Mouse (Mus musculus): ENCODE measurements around the gene Hoxd10.
A peak's percentile ranks its signal among the peaks of the same experiment; 100 is the strongest.

The Hoxd10 gene

DNA sequence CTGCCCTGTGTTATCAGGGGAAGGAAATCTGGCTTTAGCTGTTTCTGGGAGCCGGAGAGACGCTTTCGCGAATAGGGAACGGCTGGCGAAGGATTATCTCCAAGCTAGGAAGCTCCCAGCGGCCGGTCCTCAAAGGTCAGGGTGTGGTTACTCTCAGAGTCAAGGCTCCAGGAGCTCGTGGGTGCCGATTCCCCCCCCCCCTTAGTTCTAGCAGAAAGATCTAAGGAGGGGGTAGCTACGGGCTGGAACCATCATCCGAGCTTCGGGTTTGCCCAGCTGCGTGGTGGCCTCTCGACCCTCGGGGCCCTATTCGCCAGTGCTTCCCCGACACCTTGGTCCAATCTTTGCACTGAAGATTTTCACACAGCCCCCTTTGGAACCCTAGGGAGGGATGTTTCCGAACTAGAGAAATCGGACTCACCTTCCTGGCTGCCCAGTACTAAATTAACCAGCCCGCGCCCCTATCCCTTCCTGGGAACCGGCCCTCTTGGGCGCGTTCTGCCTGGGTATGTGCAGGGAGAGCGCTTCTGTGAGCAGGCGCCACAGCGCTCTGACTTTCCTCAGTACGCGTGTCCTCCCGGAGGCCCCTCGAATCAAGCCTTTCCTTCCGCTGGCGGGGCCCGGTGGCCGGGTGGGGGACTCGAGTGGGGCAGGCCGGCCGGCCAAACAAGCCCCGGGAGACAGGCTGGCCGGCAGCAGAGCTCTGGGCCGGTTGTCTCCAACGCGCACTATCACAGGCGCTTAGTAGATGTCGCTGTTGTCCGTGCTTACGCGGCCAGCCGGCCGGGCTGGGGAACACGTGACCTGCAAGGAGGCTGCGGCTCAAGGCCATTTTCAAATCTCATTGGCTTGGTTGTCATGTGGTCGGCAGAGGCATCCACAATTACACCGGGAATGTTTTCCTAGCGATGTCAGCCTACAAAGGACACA is at the start of gene Hoxd10:
Gene Hoxd10, plus strand, starts transcription at position 903 of the 930 bp plus-strand sequence.
- no peak for DNase-seq (ENCODE audit: low read depth, low spot score)

DNA sequence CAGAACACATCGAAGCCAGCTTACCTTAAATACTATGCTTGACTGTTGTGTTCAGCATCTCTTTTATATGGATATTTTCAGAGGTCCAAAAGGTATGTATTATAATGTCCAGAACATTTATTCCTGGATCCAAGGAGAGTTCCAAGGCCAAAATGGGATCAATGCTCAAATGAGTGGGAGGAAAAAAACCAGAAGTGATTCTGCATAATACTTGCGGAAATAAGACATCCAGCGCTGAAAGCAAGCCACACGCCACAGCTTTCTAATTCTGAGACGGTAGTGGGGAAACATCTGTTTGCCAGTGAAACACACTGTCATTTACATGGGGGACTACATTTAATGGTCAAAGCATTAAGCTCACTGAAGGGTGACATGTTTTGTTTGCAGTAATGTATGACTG is 49.3 kb upstream of the Hoxd10 start:
- peak; percentile 68 for DNase-seq (ENCODE audit: low read depth, low spot score)

DNA sequence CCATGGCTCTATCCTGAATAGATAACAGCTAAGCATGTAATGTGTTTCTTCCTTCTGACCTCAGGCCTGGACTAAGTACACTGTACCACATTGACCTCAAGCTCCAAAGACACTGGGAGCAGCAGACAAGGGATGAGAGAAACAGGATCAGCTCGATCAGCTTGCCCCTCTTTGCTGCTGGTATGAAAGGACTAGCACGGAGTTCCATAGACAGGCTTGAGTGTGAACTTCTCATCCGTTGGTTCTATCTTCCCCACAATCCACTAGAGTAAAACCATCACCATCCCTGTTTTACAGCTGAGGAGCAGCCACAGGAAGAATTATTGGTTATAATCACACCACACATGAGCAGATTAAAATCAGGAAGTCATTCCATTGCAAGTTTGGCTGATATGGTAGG is 46.1 kb upstream of the Hoxd10 start:
- DNase-seq (ENCODE audit: low read depth, low spot score), result no peak

DNA sequence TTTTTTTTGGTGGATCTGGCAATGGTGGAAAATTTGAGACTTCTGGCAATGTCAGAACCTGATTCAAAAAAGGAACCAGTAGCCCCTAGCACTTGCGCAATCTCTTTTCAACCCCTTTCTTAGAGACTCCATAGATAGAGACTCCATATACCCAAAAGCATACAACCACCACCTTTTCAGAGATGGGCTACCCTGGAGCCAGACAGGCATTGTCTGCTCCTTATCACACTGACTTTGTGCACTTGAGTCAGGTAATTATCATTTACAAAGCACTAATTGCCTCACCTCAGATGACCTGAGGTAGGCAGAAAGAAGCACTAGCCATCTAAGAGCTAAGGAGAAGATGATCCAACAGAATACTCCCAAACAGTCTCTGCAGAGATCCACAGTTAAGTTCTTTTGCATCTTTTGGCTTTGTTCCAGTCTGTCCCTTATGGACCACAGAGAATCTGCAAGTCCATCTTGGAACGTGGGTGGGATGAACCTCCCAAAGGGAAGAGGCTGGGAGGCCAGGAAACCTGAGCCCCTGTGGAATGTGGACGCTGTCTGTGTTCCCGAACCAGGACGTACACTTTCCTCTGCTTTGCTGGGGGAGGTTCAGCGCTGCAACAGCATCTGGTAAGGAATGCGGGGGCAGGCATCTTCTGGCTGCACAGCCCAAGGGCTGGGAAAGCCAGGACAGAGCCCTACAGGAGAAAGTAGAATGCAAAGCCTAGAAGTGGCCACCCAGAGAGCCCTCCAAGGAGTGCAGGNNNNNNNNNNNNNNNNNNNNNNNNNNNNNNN is 44.5 kb upstream of the Hoxd10 start:
- no peak for DNase-seq (ENCODE audit: low read depth, low spot score)

DNA sequence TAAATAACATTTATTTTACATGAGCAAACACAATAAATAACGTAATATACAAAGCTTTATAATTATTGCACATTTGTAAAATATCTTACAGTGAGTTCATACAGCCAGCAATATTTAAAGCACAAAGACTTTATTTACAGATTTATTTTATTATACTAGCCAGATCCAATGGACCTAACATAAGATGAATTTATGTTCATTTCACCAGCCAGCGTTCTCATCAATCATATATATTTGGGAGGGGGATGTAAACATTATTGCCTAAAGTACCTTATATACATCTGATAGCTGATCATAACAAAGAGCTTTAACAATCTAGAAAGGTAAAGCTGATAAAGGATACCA is 38.8 kb upstream of the Hoxd10 start:
- no peak for DNase-seq (ENCODE audit: low read depth, low spot score)

DNA sequence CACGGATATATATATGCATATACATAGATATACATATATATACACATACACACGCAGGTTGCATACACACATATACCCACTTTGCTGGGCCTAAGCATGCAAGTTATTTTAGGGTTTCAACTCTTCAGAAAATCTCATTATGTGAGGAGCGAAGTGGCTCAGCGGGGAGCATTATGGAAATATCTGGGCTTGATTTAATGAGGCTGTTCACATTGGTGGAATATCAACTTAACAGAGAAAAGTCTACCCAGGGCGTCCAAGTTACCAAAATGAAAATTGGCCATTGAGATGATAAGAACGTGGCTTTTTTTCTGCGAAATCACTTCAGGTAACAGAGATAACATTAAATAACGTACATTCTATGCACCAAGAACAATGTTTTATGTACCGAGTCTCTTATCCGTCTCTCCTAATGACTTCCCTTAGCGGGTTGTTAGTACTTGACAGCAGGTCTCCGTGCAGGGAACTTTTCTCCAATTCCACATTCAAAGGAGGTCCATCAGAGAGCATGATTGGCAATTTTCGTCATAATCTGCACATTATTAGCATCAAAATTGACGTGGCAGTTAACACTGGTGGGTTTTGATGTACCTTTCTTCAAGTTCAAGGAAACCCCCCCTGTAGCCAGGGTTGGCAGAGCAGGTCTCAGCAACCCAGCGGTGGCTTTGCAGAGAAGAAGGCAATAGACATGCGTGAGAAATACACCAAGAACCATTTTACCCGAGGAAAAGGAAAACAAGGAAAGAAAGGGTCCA is 37.8 kb upstream of the Hoxd10 start:
- DNase-seq (ENCODE audit: low read depth, low spot score), result no peak

DNA sequence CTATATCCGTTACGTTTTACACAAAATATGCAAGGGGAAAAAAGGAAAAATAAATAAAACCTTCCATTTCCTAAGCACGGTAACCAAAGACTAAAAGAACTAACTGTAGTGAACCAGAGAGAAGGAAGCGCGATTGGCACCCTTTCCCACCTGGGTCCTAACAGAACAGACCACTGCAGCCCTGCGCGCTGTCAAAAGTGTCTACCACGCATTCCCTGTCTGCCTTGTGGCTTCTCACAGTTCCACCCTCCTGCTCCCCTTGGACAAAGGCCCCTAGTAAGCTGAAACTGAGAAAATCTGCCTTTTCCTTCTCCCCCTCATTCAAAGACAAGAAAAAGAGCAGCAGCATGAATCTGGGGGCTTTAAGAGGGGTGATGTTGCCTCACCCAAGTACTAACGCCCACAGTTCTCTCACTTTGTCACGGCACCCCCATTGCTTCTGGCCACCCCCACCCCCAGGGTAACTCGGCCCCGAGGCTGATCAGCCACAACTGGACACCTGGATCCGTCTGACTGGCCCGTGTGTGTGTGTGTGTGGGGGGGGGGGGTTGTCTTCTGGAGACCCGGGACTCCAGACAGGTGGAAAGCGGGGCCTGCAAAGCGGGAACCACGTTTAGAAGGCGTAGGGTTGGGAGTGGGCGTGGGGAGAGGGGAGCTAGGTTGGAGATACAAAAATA is 36.8 kb upstream of the Hoxd10 start:
- DNase-seq (ENCODE audit: low read depth, low spot score), result no peak

DNA sequence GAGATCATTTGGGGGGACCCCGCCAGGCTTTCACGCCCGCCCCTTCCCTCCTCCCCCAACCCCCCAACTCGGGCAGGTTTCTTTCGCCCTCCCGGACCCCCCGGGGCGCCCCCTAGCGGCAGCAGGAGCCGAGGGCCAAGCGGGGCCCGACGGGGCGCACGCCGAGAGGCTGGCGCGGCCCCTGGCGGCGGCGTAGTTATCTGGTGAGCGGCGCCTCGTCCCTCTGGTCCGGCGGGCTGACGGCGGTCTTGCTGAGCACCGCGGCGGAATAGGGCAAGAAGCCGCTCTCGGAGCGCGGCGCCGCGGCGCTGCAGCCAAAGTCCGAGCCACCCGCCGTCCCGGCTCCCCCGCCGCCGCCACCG is 36.3 kb upstream of the Hoxd10 start:
- no peak for DNase-seq (ENCODE audit: low read depth, low spot score)

DNA sequence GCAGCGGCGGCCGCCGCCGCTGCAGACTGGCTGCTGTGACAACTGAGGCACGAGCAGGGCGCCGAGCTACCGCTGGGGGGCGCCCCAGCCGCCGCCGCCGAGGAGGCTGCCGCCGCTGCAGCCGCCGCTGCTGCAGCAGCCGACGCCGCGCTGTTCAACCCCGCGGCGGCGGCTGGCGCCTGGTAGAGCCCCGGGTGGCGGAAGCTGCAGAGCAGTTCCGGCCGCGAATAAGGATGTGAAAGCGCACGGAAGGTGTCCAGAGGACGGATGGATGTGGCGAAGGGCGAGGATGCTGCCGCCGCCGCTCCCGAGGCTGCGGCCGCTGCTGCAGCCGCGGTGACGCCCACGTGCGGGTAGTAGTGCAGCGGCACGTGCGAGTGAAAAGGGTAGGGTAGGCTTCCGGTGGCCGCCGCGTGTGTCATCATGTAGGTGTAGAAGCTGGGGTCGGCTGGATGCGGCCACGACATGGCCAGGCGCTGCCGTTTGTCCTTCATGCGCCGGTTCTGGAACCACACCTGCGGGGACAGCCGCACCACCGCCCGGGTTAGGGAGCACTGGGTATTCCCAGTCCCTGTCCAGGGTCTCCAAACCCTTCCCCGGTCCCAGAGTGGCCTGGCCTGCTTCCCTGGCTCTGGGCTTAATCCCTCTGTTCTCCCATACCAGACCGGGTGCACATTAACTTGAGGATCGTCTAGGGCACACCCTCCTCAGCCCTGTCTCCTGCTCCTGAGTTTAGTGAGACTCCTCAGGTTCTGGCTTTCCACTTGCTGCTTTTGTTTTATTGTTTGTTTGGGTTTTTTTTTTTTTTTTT is 35.7 kb upstream of the Hoxd10 start:
- no peak for DNase-seq (ENCODE audit: low read depth, low spot score)

DNA sequence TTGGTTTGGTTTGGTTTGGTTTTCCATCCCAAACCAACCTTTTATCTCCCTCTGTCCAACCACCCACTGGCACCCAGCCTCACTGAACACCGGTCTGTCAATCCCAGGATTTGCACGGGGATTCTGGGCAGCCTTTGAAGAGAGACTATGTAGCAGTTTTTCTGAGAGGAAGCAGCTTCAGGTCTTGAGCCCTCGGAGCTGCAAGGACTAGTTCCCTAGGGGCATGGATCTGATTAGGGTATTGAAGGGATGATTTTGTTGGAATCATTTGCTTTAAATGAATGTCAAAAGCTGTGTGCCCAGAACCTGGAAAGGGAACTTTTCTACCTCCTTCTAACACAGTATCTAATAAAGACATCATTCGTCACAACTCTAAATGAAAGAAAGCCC is 35.1 kb upstream of the Hoxd10 start:
- DNase-seq (ENCODE audit: low read depth, low spot score), result no peak

DNA sequence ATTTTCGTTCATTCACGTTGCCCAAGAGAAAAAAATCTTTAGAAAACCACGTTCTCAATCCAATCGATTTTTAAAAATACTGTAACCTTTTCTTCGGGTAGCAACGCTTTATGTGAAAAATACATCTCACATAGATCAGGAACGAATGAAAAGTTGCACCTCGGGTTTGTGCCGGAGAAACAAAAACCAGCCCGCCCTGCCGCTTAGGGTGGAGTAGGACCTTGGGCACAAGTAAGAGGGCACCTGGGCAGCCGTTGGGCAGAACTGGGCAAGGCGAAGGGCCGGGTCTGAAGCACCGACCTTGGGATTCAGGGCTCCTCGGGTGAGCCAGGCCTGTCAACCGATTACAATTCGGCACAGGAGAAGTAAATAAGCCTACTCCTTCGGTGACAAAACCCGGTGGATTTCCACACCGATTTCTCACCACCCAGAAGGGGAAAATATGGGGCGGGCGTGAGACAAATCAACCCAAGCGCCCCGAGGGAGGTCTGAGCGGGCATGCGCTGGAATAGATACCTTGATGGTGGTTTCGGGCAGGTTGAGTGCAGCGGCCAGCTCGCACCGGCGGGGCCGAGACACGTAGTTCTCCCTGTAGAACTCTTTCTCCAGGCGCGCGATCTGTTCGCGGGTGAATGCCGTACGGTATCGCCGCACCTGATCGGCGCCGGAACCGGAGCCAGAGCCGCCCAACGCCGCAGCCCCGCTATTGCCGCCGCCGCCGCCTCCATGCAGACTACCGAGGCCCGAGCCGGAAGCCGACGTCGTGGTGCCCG is 34.3 kb upstream of the Hoxd10 start:
- no peak for DNase-seq (ENCODE audit: low read depth, low spot score)

DNA sequence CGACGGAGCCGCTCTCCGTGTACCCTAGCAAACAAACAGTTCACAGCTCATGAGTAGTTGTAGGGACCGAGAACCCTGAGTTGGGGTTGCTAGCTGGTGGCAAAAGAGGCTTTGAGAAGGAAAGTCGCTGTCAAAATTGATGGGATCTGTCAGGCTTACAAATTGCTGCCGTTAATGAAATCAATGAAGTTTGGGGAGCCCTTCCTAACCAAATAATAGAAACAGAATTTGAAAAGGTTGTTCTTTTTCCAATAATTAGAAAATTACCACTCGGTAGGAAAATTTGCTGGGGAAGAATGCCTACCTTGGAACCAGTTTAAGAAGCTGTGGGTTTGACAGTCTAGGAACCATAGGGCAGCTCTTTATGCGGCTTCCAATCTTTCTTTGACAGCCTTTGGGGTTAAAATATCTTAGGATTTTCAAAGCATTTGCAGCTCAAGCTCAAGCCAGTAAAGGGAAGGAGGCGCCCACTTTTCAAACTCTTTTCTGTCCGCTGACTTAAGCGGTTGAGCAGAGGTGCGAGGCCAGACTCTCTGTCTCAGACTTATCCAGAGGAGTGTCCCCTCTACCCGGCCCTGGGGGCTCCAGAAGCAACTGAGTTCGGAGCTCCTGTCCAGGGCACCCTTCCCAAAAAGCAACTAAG is 33.6 kb upstream of the Hoxd10 start:
- no peak for DNase-seq (ENCODE audit: low read depth, low spot score)

DNA sequence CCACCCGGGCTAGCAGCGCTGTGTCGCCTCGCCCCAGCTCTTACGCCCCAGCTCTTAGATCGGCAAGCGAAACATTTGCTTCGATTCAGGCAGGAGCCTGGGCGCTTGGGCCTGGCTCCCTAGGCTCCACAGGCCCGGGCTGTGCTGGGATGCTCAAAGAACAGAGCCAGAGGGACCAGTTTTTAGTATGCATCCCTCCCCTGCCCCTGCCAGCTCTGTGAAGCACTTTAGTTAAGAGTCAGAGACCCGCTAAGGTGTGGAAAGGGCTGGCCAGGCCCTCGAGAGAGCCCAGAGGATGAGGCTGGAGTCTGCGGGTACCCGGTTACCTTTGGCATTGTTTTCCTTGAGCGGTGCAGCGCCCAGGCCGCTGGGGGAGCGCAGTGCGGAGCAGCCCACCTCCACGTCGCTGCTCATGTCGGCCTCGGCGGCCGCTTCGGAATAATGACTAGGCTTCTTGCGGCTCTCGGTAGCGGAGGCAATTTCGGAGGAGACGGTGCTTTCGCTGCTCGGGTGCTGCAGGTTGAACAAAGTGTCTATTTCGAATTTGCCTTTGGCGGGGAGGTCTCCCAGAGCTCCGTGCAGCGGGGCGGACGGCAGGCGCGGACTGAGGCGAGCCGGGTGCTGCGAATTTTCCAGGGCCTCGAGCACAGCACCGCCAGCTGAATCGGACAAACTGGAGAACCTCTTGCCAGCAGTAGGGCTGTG is 32.9 kb upstream of the Hoxd10 start:
- no peak for DNase-seq (ENCODE audit: low read depth, low spot score)

DNA sequence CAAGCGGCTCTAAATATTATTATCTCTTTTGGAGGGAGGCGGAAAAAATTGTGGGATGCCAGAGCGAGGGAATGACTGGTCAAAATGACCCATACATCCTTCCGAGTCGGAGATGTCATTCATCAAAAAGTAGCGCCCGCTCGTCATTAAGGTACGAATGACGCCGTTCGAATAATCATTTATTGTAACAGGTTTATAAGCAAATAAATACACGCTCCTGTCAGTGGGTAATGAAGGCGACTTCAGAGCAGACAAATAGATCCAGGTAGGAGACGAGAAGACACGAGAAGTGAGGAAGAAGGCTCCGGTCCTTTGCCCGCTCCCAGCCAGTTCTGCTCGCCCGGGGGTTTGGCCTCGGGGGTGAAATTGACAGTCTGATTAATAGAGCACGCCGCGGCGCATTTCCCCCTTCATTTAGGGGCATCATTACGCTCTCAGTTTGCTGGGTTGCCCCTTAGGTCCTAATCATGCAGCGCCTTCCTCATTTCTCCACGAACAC is 32.2 kb upstream of the Hoxd10 start, which contains the start of gene Evx2:
Gene Evx2, minus strand, starts transcription at position 51 of the 499 bp plus-strand sequence.
- DNase-seq (ENCODE audit: low read depth, low spot score), result no peak

DNA sequence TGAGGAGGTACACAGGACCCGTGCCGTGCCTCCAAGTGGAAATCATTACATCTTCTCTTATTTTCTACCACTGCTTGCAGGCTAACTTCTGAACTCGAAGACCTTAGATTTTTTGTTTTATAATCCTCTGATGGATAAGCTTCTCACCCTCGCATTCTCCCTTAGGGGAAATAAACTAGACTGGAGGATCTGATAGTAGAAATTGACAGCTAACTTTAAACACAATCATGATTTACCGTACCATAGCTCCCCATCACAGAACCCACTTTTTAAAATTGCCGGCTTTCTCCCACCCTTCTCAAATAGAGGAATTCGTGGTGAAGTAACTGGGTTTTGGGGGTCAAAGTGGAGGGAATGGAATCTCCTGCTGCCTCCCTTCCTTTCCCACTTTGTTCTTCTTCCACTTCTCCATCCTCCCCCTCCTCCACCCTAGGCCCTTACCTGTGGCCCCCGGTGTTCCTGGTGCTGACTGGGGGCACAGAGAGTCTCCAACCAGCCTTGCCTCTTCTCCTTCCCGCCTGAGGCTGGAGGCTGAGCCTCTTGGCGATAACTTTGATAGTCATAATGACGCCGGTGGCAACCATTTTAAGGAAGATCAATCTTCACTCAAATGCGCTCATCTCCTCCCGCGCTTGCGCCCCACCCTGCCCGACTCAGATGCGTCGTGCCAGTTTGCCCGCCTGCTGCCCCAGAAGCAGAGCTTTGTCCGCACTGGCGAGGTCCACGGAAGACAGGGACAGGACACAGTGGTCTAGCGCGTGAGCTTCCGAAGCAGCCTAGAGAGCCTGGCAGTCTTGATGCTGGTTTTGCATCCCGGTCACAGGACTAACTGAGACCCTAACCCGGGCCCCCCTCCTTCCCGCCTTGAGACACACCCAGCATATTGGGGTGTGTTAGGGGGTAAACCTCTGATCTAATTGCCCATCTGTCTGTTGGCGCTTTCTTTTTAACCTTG is 31.0 kb upstream of the Hoxd10 start:
- no peak for DNase-seq (ENCODE audit: low read depth, low spot score)

DNA sequence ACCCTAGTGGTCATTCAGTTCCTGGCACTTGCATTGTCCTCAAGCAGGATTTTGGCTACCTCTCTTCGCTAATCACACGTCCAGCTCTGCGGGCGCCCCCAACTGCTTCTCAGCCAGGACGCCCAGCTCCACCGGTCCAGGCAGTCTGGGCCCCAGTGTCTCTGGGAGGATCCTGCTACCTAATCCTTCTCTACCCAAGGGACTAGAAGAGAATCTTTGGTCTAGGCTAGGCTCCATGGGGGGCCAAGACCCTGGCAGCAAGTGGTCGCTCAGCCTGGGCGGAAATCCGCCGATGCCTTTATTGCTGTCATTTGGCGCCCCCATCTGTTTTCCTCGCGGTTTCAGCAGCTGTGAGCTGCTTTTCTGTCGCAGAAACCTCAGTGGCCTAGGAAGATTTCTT is 30.0 kb upstream of the Hoxd10 start:
- DNase-seq (ENCODE audit: low read depth, low spot score), result no peak

DNA sequence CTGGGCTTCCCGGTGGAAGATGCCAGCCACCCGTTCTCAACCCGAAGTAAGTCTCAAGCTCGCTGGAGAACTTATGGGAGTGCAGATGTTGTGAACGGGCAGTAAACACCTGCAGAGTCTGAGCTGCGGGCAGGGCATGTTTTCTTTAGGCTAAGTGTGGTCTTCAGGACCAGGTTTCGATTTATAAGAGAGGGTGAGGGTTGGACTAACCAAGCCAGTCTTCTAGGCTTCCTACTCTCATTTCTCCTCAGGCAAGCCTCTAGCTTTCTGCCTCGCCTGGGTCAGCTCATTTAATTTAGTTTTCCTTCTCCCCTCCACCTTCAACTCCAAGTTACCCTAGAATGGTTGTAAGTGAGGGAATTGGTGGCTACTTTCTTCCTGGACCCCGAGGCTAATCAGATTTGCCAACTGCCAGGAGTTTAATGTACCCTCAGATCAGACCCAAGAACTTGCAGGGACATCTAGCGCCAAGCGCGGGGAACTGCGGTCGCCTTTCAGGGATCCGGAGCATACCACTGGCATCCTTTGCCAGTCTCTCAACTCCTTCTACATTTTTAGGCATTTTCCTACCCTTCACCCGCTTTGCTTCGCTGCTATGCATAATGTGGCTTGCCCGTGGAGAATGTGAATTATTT is 28.3 kb upstream of the Hoxd10 start:
- DNase-seq (ENCODE audit: low read depth, low spot score), result peak; percentile 64
